Mouse (Mus musculus): ENCODE results near the gene Ufsp1. TPM values are rescaled to one million over a fixed set of nuclear protein-coding genes. Genes with fewer than 3 reads are reported as not detected.

The Ufsp1 gene
- polyA plus RNA-seq, 1 experiment from 2014 or later, result 18.2 TPM

- Histone ChIP-seq H3K9ac (no peak overlapping the region), H3K4me2 (no peak overlapping the region), H3K36me3 (replicated peaks) (peaks cover 41% of the 10 kb centered on the region), H3K9me3 (no peaks in the 10 kb centered on the region), H3K27me3 (replicated peaks) (no peaks in the 10 kb centered on the region), H3K4me1 (peaks cover 43% of the 10 kb centered on the region), H3K27ac (no peak overlapping the region), H3K4me3 (no peak overlapping the region)
- WGBS, result 82% methylated on average over 4 of the region's 4 CpGs
- ATAC-seq (replicated peaks), result no peak
Observed at GRCm38 (mm10) chr5:137303609-137304008, 9.2 kb downstream of the Ufsp1 start.

DNA sequence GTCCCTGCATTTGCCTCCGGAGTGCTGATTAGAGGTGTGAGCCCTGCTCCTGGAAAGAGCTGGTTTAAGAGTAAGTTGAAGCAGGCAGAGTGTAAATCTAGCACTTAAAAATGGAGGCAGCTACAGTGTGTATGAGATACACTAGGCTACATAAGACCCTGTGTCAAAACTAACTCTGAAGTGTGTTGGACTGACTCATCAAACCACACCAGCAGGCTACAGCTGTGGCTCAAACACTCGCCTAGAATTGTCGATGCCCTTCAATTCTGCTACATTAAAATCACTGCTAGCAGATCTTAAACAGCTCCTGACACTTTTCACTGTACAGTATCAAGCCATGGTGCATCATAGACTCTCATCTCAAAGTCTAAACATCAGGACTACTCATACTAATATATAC lies 9.7 kb downstream of the Ufsp1 start:
- H3K27me3 ChIP-seq (replicated peaks), result no peaks in the 10 kb centered on the region
- no peak overlapping the region for H3K27ac ChIP-seq
- 89% methylated on average over 3 of the region's 3 CpGs for WGBS
- no peak for ATAC-seq (replicated peaks)
- H3K4me1 ChIP-seq, result peaks cover 43% of the 10 kb centered on the region
- peaks cover 36% of the 10 kb centered on the region for H3K36me3 ChIP-seq (replicated peaks)
- H3K9ac ChIP-seq, result no peak overlapping the region
- no peak overlapping the region for H3K4me3 ChIP-seq
- no peak overlapping the region; the same call in 1 of the 2 replicates for H3K4me2 ChIP-seq
- no peaks in the 10 kb centered on the region for H3K9me3 ChIP-seq

DNA sequence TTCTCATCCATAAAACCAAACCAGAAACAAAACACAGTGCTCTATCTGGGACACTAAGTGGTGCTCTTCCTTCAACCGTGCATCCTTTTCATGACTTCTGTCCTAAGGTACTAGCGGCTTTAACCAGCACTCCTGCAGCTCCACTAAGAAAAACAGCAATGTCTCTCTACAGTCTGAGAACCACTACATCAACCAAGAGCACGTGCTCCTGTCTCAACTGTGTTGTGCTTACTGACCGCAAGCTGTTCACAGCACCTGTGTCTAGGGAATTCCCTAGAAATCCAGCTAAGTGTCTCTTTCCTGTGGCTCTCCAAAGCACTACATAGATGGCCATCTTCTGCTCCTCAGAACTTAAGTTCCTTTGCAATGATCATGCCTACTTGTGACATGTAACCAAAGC lies 10.4 kb downstream of the Ufsp1 start:
- Histone ChIP-seq H3K27me3 (replicated peaks) (no peaks in the 10 kb centered on the region), H3K4me3 (no peak overlapping the region), H3K9ac (no peak overlapping the region), H3K9me3 (no peaks in the 10 kb centered on the region), H3K4me1 (peaks cover 43% of the 10 kb centered on the region), H3K27ac (no peak overlapping the region), H3K36me3 (replicated peaks) (peaks cover 29% of the 10 kb centered on the region), H3K4me2 (peak overlapping the region; percentile 74)
- ATAC-seq (replicated peaks), result no peak
- WGBS, result 71% methylated on average over 4 of the region's 4 CpGs

- 66% methylated on average over 3 of the region's 3 CpGs for WGBS
- no peaks in the 10 kb centered on the region for H3K9me3 ChIP-seq
- no peak overlapping the region for H3K27ac ChIP-seq
- peaks cover 43% of the 10 kb centered on the region for H3K4me1 ChIP-seq
- H3K4me2 ChIP-seq, result peak overlapping the region; percentile 74
- no peaks in the 10 kb centered on the region for H3K27me3 ChIP-seq (replicated peaks)
- peak overlapping the region; percentile 83 for H3K4me3 ChIP-seq
- ATAC-seq (replicated peaks), result no peak
- peaks cover 19% of the 10 kb centered on the region for H3K36me3 ChIP-seq (replicated peaks)
- 0 out of 2 replicates have a peak overlapping the region, but pooled peaks have one; percentile 8 for H3K9ac ChIP-seq
Observed at GRCm38 (mm10) chr5:137305822-137306221, 11.4 kb downstream of the Ufsp1 start.

- peak overlapping the region; percentile 74 for H3K4me2 ChIP-seq
- H3K36me3 ChIP-seq (replicated peaks), result peaks cover 14% of the 10 kb centered on the region; the same call in 1 of the 2 replicates
- H3K4me3 ChIP-seq, result peak overlapping the region; percentile 83
- H3K27me3 ChIP-seq (replicated peaks), result no peaks in the 10 kb centered on the region
- ATAC-seq (replicated peaks), result no peak
- 13% methylated on average over 12 of the region's 12 CpGs for WGBS
- H3K9me3 ChIP-seq, result no peaks in the 10 kb centered on the region
- peaks cover 43% of the 10 kb centered on the region for H3K4me1 ChIP-seq
- H3K27ac ChIP-seq, result peak overlapping the region; percentile 95
- H3K9ac ChIP-seq, result peak overlapping the region; percentile 96
Observed at GRCm38 (mm10) chr5:137306439-137307005, 12.1 kb downstream of the Ufsp1 start.

GRCm38 (mm10) chr5:137307071-137307912 lies 12.9 kb downstream of the Ufsp1 start, which contains the start of gene Srrt:
TSS of gene Srrt (minus strand) at chr5:137307674.
- Histone ChIP-seq H3K9ac (peak within 1 kb of the TSS; percentile 96), H3K27me3 (replicated peaks) (no peaks in the 10 kb centered on the region), H3K9me3 (no peaks in the 10 kb centered on the region), H3K4me3 (peak within 1 kb of the TSS; percentile 83), H3K27ac (peak within 1 kb of the TSS; percentile 95), H3K4me2 (peak within 1 kb of the TSS; percentile 74), H3K36me3 (replicated peaks) (peaks cover 6% of the 10 kb centered on the region; the same call in 1 of the 2 replicates), H3K4me1 (peaks cover 43% of the 10 kb centered on the region)
- WGBS, result 1% methylated on average over 56 of the region's 72 CpGs
- peak; percentile 92 for ATAC-seq (replicated peaks)

DNA sequence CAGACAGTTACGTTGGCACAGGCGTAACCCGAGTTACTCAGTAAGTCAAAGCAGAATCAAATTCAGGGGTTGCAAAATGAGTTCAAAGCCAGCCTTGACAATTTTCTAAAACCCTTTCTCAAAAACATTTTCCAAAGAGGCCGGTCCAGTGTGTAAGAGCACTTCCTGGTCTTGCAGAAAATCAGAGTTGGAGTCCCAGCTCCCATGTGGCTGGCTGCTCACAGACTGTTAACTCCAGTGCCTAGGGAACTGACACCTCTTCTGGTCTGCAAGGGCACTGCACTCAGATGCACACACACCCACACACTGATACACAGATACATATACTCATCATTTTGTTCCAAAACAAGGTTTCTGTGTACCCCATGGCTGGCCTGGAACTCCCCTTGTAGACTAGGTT lies 13.9 kb downstream of the Ufsp1 start:
- Histone ChIP-seq H3K27ac (peak overlapping the region; percentile 95), H3K9ac (no peak overlapping the region), H3K4me3 (peak overlapping the region; percentile 83; the same call in 1 of the 2 replicates), H3K36me3 (replicated peaks) (no peaks in the 10 kb centered on the region; the same call in 1 of the 2 replicates), H3K9me3 (no peaks in the 10 kb centered on the region), H3K4me2 (peak overlapping the region; percentile 58), H3K4me1 (peaks cover 41% of the 10 kb centered on the region), H3K27me3 (replicated peaks) (no peaks in the 10 kb centered on the region)
- ATAC-seq (replicated peaks), result no peak
- WGBS, result 96% methylated on average over 4 of the region's 4 CpGs

DNA sequence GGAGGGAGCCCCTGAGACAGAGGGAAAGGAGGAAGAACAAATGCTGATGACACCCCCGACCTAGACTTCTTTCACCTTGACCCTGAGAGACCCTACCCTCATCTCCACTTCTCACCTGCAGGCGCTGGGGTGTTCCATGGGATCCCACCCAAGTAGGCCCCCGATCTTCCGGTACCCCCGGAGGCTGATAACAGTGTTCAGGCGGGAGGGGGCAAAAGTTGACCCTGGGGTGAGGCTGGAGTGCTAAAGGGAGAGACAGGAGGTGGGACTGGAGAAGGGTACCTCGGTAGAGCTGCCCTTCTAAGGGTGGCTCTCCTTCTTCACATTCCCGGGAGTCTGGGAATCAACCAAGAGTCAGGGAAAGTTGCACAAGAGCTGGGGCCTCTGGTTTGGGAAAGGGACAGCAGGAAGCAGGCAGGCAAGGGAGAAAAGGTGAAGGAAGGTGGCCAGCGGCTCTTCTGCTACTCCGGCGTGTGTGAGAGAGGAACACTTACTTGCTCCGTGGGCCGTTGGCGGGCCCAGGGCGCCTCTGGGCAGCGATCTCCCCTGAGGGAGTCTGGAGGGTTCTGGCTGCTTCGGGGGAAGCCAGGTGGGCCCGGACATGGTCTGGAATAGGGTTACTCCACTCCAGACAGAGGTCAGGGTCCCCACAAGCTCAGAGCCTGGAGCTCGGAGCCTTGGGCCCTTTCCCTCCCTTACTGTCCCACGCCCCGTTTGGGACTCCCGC lies 19.2 kb downstream of the Ufsp1 start:
- Histone ChIP-seq H3K9me3 (no peaks in the 10 kb centered on the region), H3K27me3 (replicated peaks) (no peaks in the 10 kb centered on the region), H3K9ac (peak overlapping the region; percentile 48; the same call in 1 of the 2 replicates), H3K36me3 (replicated peaks) (peaks cover 5% of the 10 kb centered on the region), H3K4me2 (peak overlapping the region; percentile 52), H3K27ac (peak overlapping the region; percentile 65), H3K4me3 (peak overlapping the region; percentile 36), H3K4me1 (peaks cover 21% of the 10 kb centered on the region)
- 0 out of 2 replicates have a peak, but pooled peaks have one; percentile 46 for ATAC-seq (replicated peaks)
- 3% methylated on average over 22 of the region's 22 CpGs for WGBS

GRCm38 (mm10) chr5:137314193-137315083 lies 20.0 kb downstream of the Ufsp1 start, which contains the start of gene Trip6:
TSS of gene Trip6 (minus strand) at chr5:137314404.
- Histone ChIP-seq H3K27ac (peak within 1 kb of the TSS; percentile 65), H3K9me3 (no peaks in the 10 kb centered on the region), H3K36me3 (replicated peaks) (peaks cover 7% of the 10 kb centered on the region), H3K4me2 (peak within 1 kb of the TSS; percentile 52), H3K4me1 (peaks cover 21% of the 10 kb centered on the region), H3K27me3 (replicated peaks) (no peaks in the 10 kb centered on the region), H3K4me3 (peak within 1 kb of the TSS; percentile 36), H3K9ac (peak within 1 kb of the TSS; percentile 48)
- peak; percentile 79 for ATAC-seq (replicated peaks)
- 15% methylated on average over 30 of the region's 30 CpGs for WGBS

GRCm38 (mm10) chr5:137315084-137315903 lies 20.9 kb downstream of the Ufsp1 start:
- no peak overlapping the region for H3K4me3 ChIP-seq
- peaks cover 21% of the 10 kb centered on the region for H3K4me1 ChIP-seq
- WGBS, result 33% methylated on average over 30 of the region's 30 CpGs
- 0 out of 2 replicates have a peak overlapping the region, but pooled peaks have one; percentile 52 for H3K4me2 ChIP-seq
- H3K9me3 ChIP-seq, result no peaks in the 10 kb centered on the region
- H3K36me3 ChIP-seq (replicated peaks), result peaks cover 7% of the 10 kb centered on the region
- no peak overlapping the region for H3K27ac ChIP-seq
- H3K9ac ChIP-seq, result no peak overlapping the region
- H3K27me3 ChIP-seq (replicated peaks), result no peaks in the 10 kb centered on the region
- no peak for ATAC-seq (replicated peaks)

All from midbrain, embryonic 15.5 days (tissue).